Mouse (Mus musculus): ENCODE measurements at regions not wholly inside any gene's neighbourhood (a gene's known extent, or its start where the extent isn't known, plus 50 kb on each side); places are given as distances from the start of the nearest gene placed in this dataset.

DNA sequence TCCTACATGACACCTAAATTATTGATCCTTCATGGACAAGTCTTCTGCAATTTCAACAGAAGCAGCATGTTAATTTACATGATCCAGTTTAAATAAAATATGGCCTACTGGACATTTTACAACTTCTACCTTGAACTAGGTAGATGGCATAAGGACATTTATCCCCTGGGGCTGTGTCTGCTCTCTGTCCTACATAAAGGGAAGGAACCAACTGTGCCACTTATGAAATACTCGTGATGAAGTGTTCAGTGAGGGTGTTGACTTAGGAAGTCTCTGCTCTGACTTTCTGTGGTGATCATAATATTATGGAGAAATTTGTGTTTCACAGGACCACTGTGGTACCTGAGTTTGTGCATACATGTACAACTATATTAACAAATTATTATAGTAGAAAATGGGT lies 60.9 kb upstream of the Mbnl1 start:
- WGBS: 81% methylated on average over 1 of the region's 1 CpGs

DNA sequence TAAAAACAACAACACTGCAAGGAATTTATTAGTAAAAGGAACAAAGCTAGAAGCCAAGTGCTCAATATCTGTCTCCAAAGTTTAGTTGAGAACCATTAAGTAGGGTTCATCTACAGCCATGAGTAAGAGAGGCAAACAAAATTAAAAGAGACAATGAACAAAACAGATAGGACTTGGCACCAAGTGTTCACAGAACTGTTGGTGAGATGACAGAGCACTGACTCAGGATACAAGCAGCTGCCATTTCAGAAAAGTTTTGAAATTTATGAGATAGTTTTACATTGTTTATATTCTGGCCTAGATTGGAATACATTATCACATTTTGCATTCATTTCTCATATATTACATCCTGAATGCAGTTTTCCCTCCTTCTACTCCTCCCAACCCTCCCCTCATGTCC lies 60.4 kb upstream of the Mbnl1 start:
- ATAC-seq (ENCODE audit: low FRiP score, low TSS enrichment): no peak
- no peaks in the 10 kb centered on the region for H3K27me3 ChIP-seq (ENCODE audit: control insufficient read depth, insufficient read depth, low read length)
- no peaks in the 10 kb centered on the region for H3K36me3 ChIP-seq (ENCODE audit: control insufficient read depth, insufficient read depth, low read length)

More for the DNA sequence above, 60.9 kb upstream of the Mbnl1 start:
- Histone ChIP-seq H3K36me3 (ENCODE audit: control insufficient read depth, insufficient read depth, low read length) (no peaks in the 10 kb centered on the region), H3K4me1 (ENCODE audit: control insufficient read depth, insufficient read depth, low read length) (no peaks in the 10 kb centered on the region), H3K27ac (replicated peaks; ENCODE audit: low read depth, low read length) (no peak overlapping the region), H3K9ac (replicated peaks; ENCODE audit: low read length) (no peak overlapping the region), H3K27me3 (ENCODE audit: control insufficient read depth, insufficient read depth, low read length) (no peaks in the 10 kb centered on the region), H3K4me2 (ENCODE audit: low read length) (no peak overlapping the region), H3K4me3 (replicated peaks; ENCODE audit: low read depth, low read length) (no peak overlapping the region), H3K9me3 (ENCODE audit: control insufficient read depth, low read length) (no peaks in the 10 kb centered on the region)
- ATAC-seq (ENCODE audit: low FRiP score, low TSS enrichment) (no peak), DNase-seq (no peak)

DNA sequence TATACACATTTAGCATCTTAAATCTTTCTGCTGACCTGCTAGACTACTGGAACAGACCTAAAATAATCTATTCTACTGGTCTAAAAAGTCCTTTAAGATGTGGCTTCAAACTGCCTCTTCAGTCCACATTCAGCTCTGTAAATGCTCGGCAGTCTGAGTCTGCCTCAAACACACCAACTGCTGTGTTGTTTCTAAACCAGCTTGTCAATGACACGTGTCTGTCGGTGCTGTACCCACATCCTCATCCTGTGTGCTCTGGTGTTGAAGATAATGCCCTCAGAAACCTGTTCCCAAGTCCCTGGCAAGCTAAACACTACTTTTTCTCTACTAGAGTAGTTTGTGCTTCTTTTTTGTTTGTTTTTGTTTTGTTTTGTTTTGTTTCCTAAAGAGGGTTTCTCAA lies 58.9 kb upstream of the Mbnl1 start:
- H3K4me3 ChIP-seq (replicated peaks; ENCODE audit: low read depth, low read length): no peak overlapping the region
- no peaks in the 10 kb centered on the region for H3K27me3 ChIP-seq (ENCODE audit: control insufficient read depth, insufficient read depth, low read length)
- no peaks in the 10 kb centered on the region for H3K4me1 ChIP-seq (ENCODE audit: control insufficient read depth, insufficient read depth, low read length)
- no peak overlapping the region for H3K4me2 ChIP-seq (ENCODE audit: low read length)
- DNase-seq (no peak), ATAC-seq (ENCODE audit: low FRiP score, low TSS enrichment) (no peak)
- no peak overlapping the region for H3K27ac ChIP-seq (replicated peaks; ENCODE audit: low read depth, low read length)
- H3K9me3 ChIP-seq (ENCODE audit: control insufficient read depth, low read length): no peaks in the 10 kb centered on the region
- WGBS: 71% methylated on average over 3 of the region's 3 CpGs
- no peak overlapping the region for H3K9ac ChIP-seq (replicated peaks; ENCODE audit: low read length)
- H3K36me3 ChIP-seq (ENCODE audit: control insufficient read depth, insufficient read depth, low read length): no peaks in the 10 kb centered on the region

More for the DNA sequence above, 60.4 kb upstream of the Mbnl1 start:
- Histone ChIP-seq H3K9me3 (ENCODE audit: control insufficient read depth, low read length) (no peaks in the 10 kb centered on the region), H3K4me2 (ENCODE audit: low read length) (no peak overlapping the region), H3K4me1 (ENCODE audit: control insufficient read depth, insufficient read depth, low read length) (no peaks in the 10 kb centered on the region), H3K9ac (replicated peaks; ENCODE audit: low read length) (no peak overlapping the region), H3K27ac (replicated peaks; ENCODE audit: low read depth, low read length) (no peak overlapping the region), H3K4me3 (replicated peaks; ENCODE audit: low read depth, low read length) (no peak overlapping the region)
- DNase-seq: no peak

DNA sequence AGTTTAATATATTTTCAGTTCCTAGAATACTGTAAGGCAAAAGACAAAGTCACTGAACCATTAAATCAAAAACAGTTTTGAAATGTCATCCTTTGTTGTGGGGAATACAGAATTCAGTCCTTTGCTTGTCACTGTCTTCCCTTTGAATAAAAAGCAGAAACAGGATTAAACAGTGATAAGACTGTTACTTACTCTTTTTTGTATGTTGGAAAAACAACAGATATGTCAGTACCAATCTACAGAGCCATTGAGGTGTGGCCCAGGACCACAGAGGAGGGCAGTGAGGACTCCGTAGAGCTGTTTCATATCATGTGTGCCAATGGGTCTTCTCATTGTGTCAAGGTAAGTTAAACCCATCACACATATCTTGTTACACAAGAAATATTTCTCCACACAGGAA lies 55.6 kb upstream of the Mbnl1 start:
- ATAC-seq (ENCODE audit: low FRiP score, low TSS enrichment) (no peak), DNase-seq (no peak)
- Histone ChIP-seq H3K27ac (replicated peaks; ENCODE audit: low read depth, low read length) (no peak overlapping the region), H3K4me2 (ENCODE audit: low read length) (no peak overlapping the region), H3K4me3 (replicated peaks; ENCODE audit: low read depth, low read length) (no peak overlapping the region), H3K9ac (replicated peaks; ENCODE audit: low read length) (no peak overlapping the region), H3K27me3 (ENCODE audit: control insufficient read depth, insufficient read depth, low read length) (no peaks in the 10 kb centered on the region), H3K9me3 (ENCODE audit: control insufficient read depth, low read length) (no peaks in the 10 kb centered on the region), H3K36me3 (ENCODE audit: control insufficient read depth, insufficient read depth, low read length) (no peaks in the 10 kb centered on the region), H3K4me1 (ENCODE audit: control insufficient read depth, insufficient read depth, low read length) (no peaks in the 10 kb centered on the region)
- 76% methylated on average over 1 of the region's 1 CpGs for WGBS

DNA sequence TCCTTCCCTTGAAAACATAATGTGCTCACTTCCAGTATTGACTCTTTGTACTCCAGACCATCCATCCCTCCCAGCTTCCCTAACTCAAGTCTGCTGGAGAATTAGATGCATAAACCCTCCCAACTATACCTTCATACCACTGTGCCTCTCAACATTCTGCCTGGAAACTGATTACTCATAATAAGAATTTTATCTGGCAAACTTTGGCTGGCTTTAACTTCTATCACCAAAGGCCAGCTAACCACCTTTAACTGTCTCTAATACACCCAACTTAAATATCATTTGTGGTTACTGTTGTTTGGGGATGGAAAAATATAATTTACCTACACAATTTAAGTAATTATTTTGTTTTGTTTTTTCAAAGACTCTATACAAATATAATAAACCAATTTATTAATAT lies 54.0 kb upstream of the Mbnl1 start:
- H3K9ac ChIP-seq (replicated peaks; ENCODE audit: low read length): no peak overlapping the region
- no peak overlapping the region for H3K4me2 ChIP-seq (ENCODE audit: low read length)
- H3K4me1 ChIP-seq (ENCODE audit: control insufficient read depth, insufficient read depth, low read length): no peaks in the 10 kb centered on the region
- H3K9me3 ChIP-seq (ENCODE audit: control insufficient read depth, low read length): no peaks in the 10 kb centered on the region
- H3K36me3 ChIP-seq (ENCODE audit: control insufficient read depth, insufficient read depth, low read length): no peaks in the 10 kb centered on the region
- DNase-seq: no peak
- H3K4me3 ChIP-seq (replicated peaks; ENCODE audit: low read depth, low read length): no peak overlapping the region
- no peak overlapping the region for H3K27ac ChIP-seq (replicated peaks; ENCODE audit: low read depth, low read length)
- no peaks in the 10 kb centered on the region for H3K27me3 ChIP-seq (ENCODE audit: control insufficient read depth, insufficient read depth, low read length)
- ATAC-seq (ENCODE audit: low FRiP score, low TSS enrichment): no peak

DNA sequence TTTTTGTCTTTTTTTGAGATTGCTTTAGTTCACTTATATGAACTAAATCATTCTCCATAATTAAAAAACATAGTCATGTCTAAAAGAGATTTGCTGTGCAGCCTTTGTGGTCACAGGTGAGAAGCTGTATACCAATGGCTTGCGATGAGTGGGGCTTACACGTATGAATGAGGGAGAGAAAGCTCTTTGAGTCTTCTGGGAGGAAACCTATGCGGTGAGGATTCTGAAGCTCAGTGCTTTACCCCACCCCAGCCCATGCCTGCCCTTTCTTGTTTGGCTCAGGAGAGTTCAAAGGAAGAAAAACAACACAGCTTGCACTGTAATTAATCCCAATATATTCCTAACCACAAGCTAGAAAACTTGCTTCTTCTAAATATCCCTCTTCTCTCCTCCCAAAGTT lies 53.4 kb upstream of the Mbnl1 start:
- 93% methylated on average over 3 of the region's 3 CpGs for WGBS
- no peaks in the 10 kb centered on the region for H3K36me3 ChIP-seq (ENCODE audit: control insufficient read depth, insufficient read depth, low read length)
- no peak for ATAC-seq (ENCODE audit: low FRiP score, low TSS enrichment)

More for the DNA sequence above, 53.4 kb upstream of the Mbnl1 start:
- no peak overlapping the region for H3K4me3 ChIP-seq (replicated peaks; ENCODE audit: low read depth, low read length)
- H3K9ac ChIP-seq (replicated peaks; ENCODE audit: low read length): no peak overlapping the region
- H3K27me3 ChIP-seq (ENCODE audit: control insufficient read depth, insufficient read depth, low read length): no peaks in the 10 kb centered on the region
- no peaks in the 10 kb centered on the region for H3K4me1 ChIP-seq (ENCODE audit: control insufficient read depth, insufficient read depth, low read length)
- no peak overlapping the region for H3K27ac ChIP-seq (replicated peaks; ENCODE audit: low read depth, low read length)
- no peak overlapping the region for H3K4me2 ChIP-seq (ENCODE audit: low read length)
- no peaks in the 10 kb centered on the region for H3K9me3 ChIP-seq (ENCODE audit: control insufficient read depth, low read length)
- DNase-seq: no peak
